Mouse (Mus musculus) embryonic facial prominence, embryonic 15.5 days (tissue): ENCODE results near the gene Tmem267. TPM values are rescaled to one million over a fixed set of nuclear protein-coding genes. Genes with fewer than 3 reads are reported as not detected.
A peak's percentile ranks its signal among the peaks of the same experiment; 100 is the strongest.
"Not testable (repeated sequence)": the region's sequence is repeated elsewhere in the genome, so short reads cannot be mapped to it uniquely, and the experiment has no call there.

Experiments used
- ATAC-seq: fragments of 200-750 bp; cut with Nextera tagmentation; 2 replicates; pipeline ENCODE4 v1.8.0; 2017; ENCODE audit warnings: low read depth, moderate TSS enrichment; ENCODE audit not compliant: insufficient number of reproducible peaks, low FRiP score, low TSS enrichment
- H3K27ac ChIP-seq: fragments of 300-500 bp; sonication (generic); replicated peaks from 2 replicates; pipeline ENCODE4 v1.5.1; 2015; ENCODE audit warnings: mild to moderate bottlenecking, inconsistent platforms
- H3K27me3 ChIP-seq: fragments of 300-500 bp; sonication (generic); 2 replicates; pipeline ENCODE4 v1.6.1; 2015; ENCODE audit warnings: inconsistent platforms
- H3K36me3 ChIP-seq: fragments of 300-500 bp; sonication (generic); 2 replicates; pipeline ENCODE4 v1.6.1; 2015; ENCODE audit warnings: mild to moderate bottlenecking, inconsistent platforms
- H3K4me1 ChIP-seq: fragments of 300-500 bp; sonication (generic); 2 replicates; pipeline ENCODE4 v1.6.1; 2015; ENCODE audit warnings: inconsistent platforms
- H3K4me2 ChIP-seq: fragments of 300-500 bp; sonication (generic); replicated peaks from 2 replicates; pipeline ENCODE4 v1.6.1; 2015; ENCODE audit warnings: mild to moderate bottlenecking, inconsistent platforms
- H3K4me3 ChIP-seq: fragments of 300-500 bp; sonication (generic); replicated peaks from 2 replicates; pipeline ENCODE4 v1.5.1; 2015; ENCODE audit warnings: mild to moderate bottlenecking, inconsistent platforms
- H3K9ac ChIP-seq: fragments of 300-500 bp; sonication (generic); 2 replicates; pipeline ENCODE4 v1.6.1; 2015; ENCODE audit warnings: inconsistent platforms
- H3K9me3 ChIP-seq: fragments of 300-500 bp; sonication (generic); replicated peaks from 2 replicates; pipeline ENCODE4 v1.6.1; 2016; ENCODE audit warnings: inconsistent platforms
- WGBS: fragments of 180-500 bp; shearing (Covaris S2); methylation state at CpG from one replicate; pipeline ENCODE4 v1.1.7; 2015; 5-methylcytosine and 5-hydroxymethylcytosine counted together
- polyA plus RNA-seq: library from polyadenylated mRNA; unstranded; fragments of >200 nt; fragmentation: Nextera tagmentation; extraction: Ambion mirVana; gene quantifications from 2 replicates; pipeline ENCODE4 v1.2.1, GENCODE M21; 2015

Gene Tmem267
- polyA plus RNA-seq, 1 experiment from 2014 or later, result 1.5 TPM

GRCm38 (mm10) chr13:119619735-119620134 lies 131.9 kb downstream of the Tmem267 start:
- 55% methylated on average over 3 of the region's 3 CpGs for WGBS
- no peak overlapping the region for H3K9ac ChIP-seq
- no peak for ATAC-seq
- H3K27ac ChIP-seq, result no peak overlapping the region
- H3K4me3 ChIP-seq, result no peak overlapping the region
- no peaks in the 10 kb centered on the region for H3K27me3 ChIP-seq
- no peaks in the 10 kb centered on the region for H3K4me1 ChIP-seq
- H3K36me3 ChIP-seq, result no peaks in the 10 kb centered on the region
- no peak overlapping the region for H3K4me2 ChIP-seq
- H3K9me3 ChIP-seq, result no peaks in the 10 kb centered on the region

- no peaks in the 10 kb centered on the region for H3K36me3 ChIP-seq
- ATAC-seq, result no peak
These were observed 135.8 kb downstream of the Tmem267 start, which contains the start of gene Ccl28 for GRCm38 (mm10) chr13:119623634-119624033. TSS of gene Ccl28 (plus strand) at chr13:119623819.

GRCm38 (mm10) chr13:119625952-119626351 lies 138.1 kb downstream of the Tmem267 start:
- not testable (repeated sequence) for ATAC-seq, H3K9ac ChIP-seq, H3K27ac ChIP-seq, H3K4me3 ChIP-seq, H3K36me3 ChIP-seq, H3K9me3 ChIP-seq, H3K4me2 ChIP-seq, H3K27me3 ChIP-seq, H3K4me1 ChIP-seq
- 76% methylated on average over 5 of the region's 5 CpGs for WGBS

More at GRCm38 (mm10) chr13:119623634-119624033, 135.8 kb downstream of the Tmem267 start, which contains the start of gene Ccl28:
- Histone ChIP-seq H3K4me3 (no peak within 1 kb of the TSS), H3K4me2 (no peak within 1 kb of the TSS), H3K9me3 (no peaks in the 10 kb centered on the region), H3K27ac (no peak within 1 kb of the TSS), H3K4me1 (no peaks in the 10 kb centered on the region), H3K9ac (no peak within 1 kb of the TSS), H3K27me3 (no peaks in the 10 kb centered on the region)
- WGBS, result 79% methylated on average over 6 of the region's 6 CpGs

DNA sequence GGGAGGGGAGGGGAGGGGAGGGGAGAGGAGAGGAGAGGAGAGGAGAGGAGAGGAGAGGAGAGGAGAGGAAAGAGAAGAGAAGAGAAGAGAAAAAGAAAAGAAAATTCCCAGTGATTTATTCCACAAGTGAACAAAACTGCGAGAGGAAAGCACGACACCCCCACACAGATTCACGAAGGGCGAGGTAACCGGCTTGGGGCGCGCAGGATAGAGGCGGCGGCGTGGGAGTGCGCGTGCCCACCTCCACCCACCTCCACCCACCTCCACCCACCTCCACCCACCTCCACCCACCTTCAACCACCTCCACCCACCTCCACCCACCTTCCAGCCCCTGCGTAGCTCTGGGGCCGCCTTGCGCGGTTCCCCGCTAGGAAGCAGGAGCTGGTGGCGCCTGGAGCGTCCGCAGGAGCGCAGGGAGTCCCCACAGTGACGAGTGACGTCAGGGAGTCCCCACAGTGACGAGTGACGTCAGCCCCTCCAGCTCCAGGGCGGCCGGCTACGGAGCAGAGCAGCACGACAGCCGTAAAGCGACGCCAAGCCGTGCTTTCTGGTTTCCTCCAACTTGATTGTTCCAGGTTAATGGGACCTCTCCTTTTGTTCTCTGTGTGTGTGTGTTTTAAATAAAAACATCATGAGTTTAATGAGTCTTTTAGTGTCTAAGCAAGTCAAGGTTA lies 143.8 kb downstream of the Tmem267 start:
- 7% methylated on average over 30 of the region's 33 CpGs for WGBS
- Histone ChIP-seq H3K4me3 (peak overlapping the region; percentile 51), H3K27ac (no peak overlapping the region), H3K4me2 (peak overlapping the region; percentile 64), H3K9me3 (no peaks in the 10 kb centered on the region), H3K9ac (peak overlapping the region; percentile 28), H3K4me1 (no peaks in the 10 kb centered on the region), H3K27me3 (no peaks in the 10 kb centered on the region), H3K36me3 (no peaks in the 10 kb centered on the region)
- peak; percentile 85 for ATAC-seq

DNA sequence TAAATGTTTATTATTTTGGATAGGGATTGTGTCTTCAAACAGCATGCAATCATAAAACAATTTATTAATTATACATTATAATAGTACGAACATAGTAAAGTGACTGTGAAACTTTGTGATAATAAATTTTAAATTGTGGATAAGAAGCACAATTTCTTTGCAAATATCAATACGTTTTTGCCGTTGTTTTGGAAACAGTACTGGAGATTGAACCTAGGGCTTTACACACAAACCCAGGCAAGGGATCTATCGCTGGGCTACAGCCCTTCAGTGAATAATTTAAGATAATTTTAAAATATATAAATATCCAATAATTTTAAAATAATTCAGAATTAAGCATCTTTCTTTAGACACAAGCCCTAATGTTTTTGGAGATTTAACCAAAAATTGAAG lies 144.3 kb downstream of the Tmem267 start:
- H3K4me3 ChIP-seq, result peak overlapping the region; percentile 51; the same call in 1 of the 2 replicates
- peak overlapping the region; percentile 64 for H3K4me2 ChIP-seq
- no peak overlapping the region for H3K9ac ChIP-seq
- no peaks in the 10 kb centered on the region for H3K4me1 ChIP-seq
- H3K27me3 ChIP-seq, result no peaks in the 10 kb centered on the region
- ATAC-seq, result no peak
- H3K27ac ChIP-seq, result no peak overlapping the region
- 78% methylated on average over 4 of the region's 4 CpGs for whole genome bisulfite sequencing
- no peaks in the 10 kb centered on the region for H3K9me3 ChIP-seq
- H3K36me3 ChIP-seq, result no peaks in the 10 kb centered on the region

GRCm38 (mm10) chr13:119635496-119635895 lies 147.7 kb downstream of the Tmem267 start:
- no peak overlapping the region for H3K4me3 ChIP-seq
- no peak overlapping the region for H3K27ac ChIP-seq
- no peak for ATAC-seq
- no peaks in the 10 kb centered on the region for H3K27me3 ChIP-seq
- no peak overlapping the region for H3K9ac ChIP-seq
- no peaks in the 10 kb centered on the region for H3K36me3 ChIP-seq
- no peaks in the 10 kb centered on the region for H3K9me3 ChIP-seq
- H3K4me1 ChIP-seq, result no peaks in the 10 kb centered on the region
- no peak overlapping the region for H3K4me2 ChIP-seq
- 26% methylated on average over 2 of the region's 2 CpGs for WGBS

DNA sequence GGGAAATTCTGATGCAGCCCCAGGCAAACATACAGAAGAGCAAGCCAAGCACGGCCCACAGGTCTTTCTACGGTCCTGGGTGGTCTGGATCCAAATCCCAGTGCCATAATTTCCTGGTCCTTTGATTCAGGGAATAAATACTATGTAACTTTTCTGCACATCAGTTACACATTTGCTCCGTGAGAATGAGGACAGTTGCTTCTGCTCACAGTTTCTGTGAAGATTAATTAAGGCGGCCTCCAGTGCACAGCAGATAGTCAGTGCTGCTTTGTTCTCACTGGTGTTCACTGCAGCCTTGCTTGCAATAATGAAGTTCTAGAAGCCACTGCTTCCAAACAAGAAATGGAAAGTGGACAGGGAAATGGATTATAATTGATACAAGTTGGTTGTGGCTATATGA lies 150.0 kb downstream of the Tmem267 start:
- 75% methylated on average over 4 of the region's 4 CpGs for WGBS
- no peaks in the 10 kb centered on the region for H3K9me3 ChIP-seq
- H3K4me1 ChIP-seq, result no peaks in the 10 kb centered on the region

DNA sequence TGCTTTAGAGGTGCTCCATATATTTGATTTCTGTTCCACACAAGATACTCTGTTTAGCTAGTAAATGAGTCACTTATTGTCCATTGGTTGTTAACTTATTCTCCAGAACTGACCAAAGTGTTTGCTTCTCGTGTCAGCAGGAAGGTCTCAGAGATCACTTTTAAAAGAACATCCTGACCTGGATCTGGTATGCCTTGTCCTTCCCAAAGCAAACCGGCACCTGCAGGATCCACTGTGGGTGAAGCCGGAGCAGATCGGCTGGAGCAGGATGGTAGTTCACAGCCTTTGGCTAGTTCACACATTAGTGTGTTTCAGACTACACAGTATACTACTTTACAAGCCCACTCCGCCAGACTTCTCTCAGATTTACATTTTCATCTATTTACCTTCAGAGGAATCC lies 150.6 kb downstream of the Tmem267 start:
- H3K4me3 ChIP-seq, result no peak overlapping the region
- H3K27ac ChIP-seq, result no peak overlapping the region
- ATAC-seq, result no peak

More for the DNA sequence above, 150.0 kb downstream of the Tmem267 start:
- Histone ChIP-seq H3K4me2 (no peak overlapping the region), H3K27ac (no peak overlapping the region), H3K27me3 (no peaks in the 10 kb centered on the region), H3K9ac (no peak overlapping the region), H3K4me3 (no peak overlapping the region), H3K36me3 (no peaks in the 10 kb centered on the region)
- ATAC-seq, result no peak

DNA sequence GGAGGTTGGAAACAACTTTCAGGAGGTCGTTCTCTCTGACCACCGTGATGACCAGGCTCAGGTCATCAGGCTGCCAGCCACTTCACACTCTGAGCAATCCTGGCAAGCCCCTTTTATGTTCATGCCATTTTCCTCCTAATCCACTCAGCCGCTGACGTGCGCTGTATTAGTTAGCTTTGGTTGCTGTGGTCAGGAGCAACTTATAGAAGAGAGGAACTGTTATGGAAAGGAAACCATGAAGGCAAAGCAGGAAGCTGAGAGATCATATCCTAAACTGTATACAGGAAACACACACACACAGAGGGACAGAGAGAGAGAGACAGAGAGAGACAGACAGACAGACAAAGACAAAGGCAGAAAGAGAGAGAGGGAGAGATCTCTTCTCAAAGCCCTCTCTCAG lies 151.5 kb downstream of the Tmem267 start:
- H3K4me3 ChIP-seq, result no peak overlapping the region
- no peak for ATAC-seq
- 85% methylated on average over 5 of the region's 5 CpGs for WGBS
- no peaks in the 10 kb centered on the region for H3K9me3 ChIP-seq
- H3K27me3 ChIP-seq, result no peaks in the 10 kb centered on the region
- no peak overlapping the region for H3K4me2 ChIP-seq
- no peak overlapping the region for H3K9ac ChIP-seq
- H3K4me1 ChIP-seq, result no peaks in the 10 kb centered on the region
- no peaks in the 10 kb centered on the region for H3K36me3 ChIP-seq
- H3K27ac ChIP-seq, result no peak overlapping the region

More for the DNA sequence above, 150.6 kb downstream of the Tmem267 start:
- Histone ChIP-seq H3K9ac (no peak overlapping the region), H3K36me3 (no peaks in the 10 kb centered on the region), H3K27me3 (no peaks in the 10 kb centered on the region), H3K4me1 (no peaks in the 10 kb centered on the region), H3K9me3 (no peaks in the 10 kb centered on the region), H3K4me2 (no peak overlapping the region)
- 80% methylated on average over 5 of the region's 5 CpGs for WGBS

- Histone ChIP-seq H3K27ac (no peak overlapping the region), H3K4me1 (no peaks in the 10 kb centered on the region), H3K9ac (no peak overlapping the region), H3K9me3 (no peaks in the 10 kb centered on the region), H3K27me3 (no peaks in the 10 kb centered on the region), H3K36me3 (no peaks in the 10 kb centered on the region), H3K4me3 (no peak overlapping the region), H3K4me2 (no peak overlapping the region)
- 38% methylated on average over 4 of the region's 4 CpGs for WGBS
- no peak for ATAC-seq
These were observed 152.7 kb downstream of the Tmem267 start for GRCm38 (mm10) chr13:119640504-119640903.

GRCm38 (mm10) chr13:119641145-119641544 lies 153.3 kb downstream of the Tmem267 start:
- no peak overlapping the region for H3K4me2 ChIP-seq
- H3K36me3 ChIP-seq, result no peaks in the 10 kb centered on the region
- H3K4me1 ChIP-seq, result no peaks in the 10 kb centered on the region
- no peak overlapping the region for H3K27ac ChIP-seq
- 77% methylated on average over 7 of the region's 7 CpGs for WGBS
- no peak for ATAC-seq
- H3K9me3 ChIP-seq, result no peaks in the 10 kb centered on the region
- no peak overlapping the region for H3K9ac ChIP-seq
- H3K4me3 ChIP-seq, result no peak overlapping the region
- H3K27me3 ChIP-seq, result no peaks in the 10 kb centered on the region

DNA sequence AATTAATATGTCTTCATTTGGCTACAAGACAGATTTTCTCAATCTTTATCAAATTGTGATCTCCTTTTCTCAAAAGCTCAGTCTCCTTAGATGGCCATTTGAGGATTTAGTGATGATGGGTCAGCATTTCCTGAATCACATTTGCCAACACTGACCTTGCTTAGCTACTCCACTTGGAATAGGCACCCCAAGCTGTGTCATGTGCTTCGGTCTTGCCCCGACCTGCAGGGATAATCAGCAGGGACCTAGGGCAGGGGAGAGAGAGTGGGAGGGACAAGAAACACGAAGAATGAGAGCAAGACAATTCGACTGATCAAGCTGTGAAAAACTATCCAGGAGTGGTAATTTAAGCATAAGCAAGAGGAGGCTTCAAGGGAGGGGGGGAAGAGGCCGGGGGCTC lies 156.9 kb downstream of the Tmem267 start:
- 52% methylated on average over 5 of the region's 5 CpGs for WGBS
- no peak for ATAC-seq
- Histone ChIP-seq H3K27ac (no peak overlapping the region), H3K9ac (no peak overlapping the region), H3K9me3 (no peaks in the 10 kb centered on the region), H3K4me3 (no peak overlapping the region), H3K36me3 (no peaks in the 10 kb centered on the region), H3K4me1 (no peaks in the 10 kb centered on the region), H3K4me2 (no peak overlapping the region), H3K27me3 (no peaks in the 10 kb centered on the region)
